Mouse (Mus musculus): Measurements from ENCODE around the gene Gm525.

- TF ChIP-seq CTCF (IDR thresholded peaks at IDR 0.05; ENCODE audit: extremely low read depth, insufficient read length, insufficient replicate concordance, low read depth, low read length) (peak; percentile 18; the same call in 1 of the 2 replicates), POLR2A (IDR thresholded peaks at IDR 0.05; ENCODE audit: low read depth, low read length) (no peak)
Observed at GRCm38 (mm10) chr11:89034592-89034991, 39.0 kb upstream of the Gm525 start.
